Mouse (Mus musculus) retina, adult 2 months (tissue): ENCODE data around the gene Pglyrp3.
"Not testable (repeated sequence)": the region's sequence is repeated elsewhere in the genome, so short reads cannot be mapped to it uniquely, and the experiment has no call there.

ENCODE experiments used
- DNase-seq: peaks from one replicate; pipeline ENCODE4 v3.0.0-alpha.2; 2012; ENCODE audit warnings: low read depth, low spot score

Pglyrp3 gene

GRCm38 (mm10) chr3:92014283-92014682 is at the start of gene Pglyrp3:
Gene Pglyrp3, plus strand, starts transcription at chr3:92014583.
- no peak for DNase-seq

- DNase-seq, result no peak
These were observed 3.4 kb upstream of the Pglyrp3 start for GRCm38 (mm10) chr3:92011001-92011400.

DNA sequence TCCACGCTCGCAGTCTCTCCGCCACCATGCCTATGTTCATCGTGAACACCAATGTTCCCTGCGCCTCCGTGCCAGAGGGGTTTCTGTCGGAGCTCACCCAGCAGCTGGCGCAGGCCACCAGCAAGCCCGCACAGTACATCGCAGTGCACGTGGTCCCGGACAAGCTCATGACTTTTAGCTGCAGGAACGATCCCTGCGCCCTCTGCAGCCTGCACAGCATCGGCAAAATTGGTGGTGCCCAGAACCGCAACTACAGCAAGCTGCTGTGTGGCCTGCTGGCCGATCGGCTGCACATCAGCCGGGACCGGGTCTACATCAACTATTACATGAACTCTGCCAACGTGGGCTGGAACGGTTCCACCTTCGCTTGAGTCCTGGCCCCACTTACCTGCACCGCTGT is 10.2 kb downstream of the Pglyrp3 start:
- DNase-seq, result not testable (repeated sequence)

DNA sequence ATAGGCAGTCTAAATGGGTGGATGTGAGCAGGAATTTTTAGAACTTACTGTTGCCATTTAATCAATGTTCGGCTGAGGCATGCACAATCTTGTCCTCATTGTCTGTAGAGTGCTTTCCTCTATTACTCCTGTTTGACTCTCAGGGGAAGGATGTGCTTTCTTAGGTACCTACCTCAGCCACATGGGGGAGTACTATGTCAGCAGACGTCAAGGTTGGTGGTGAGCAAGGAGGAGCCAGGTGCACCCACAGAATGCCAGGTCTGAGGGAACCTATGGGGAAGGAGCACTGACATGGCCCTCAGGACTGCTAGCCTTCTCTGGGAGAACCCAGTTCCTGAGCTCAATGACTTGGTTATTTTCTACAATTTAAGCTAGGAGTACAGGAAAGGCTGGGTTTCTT is 18.8 kb downstream of the Pglyrp3 start:
- no peak for DNase-seq

GRCm38 (mm10) chr3:92033892-92034291 is 19.5 kb downstream of the Pglyrp3 start:
- no peak for DNase-seq

DNA sequence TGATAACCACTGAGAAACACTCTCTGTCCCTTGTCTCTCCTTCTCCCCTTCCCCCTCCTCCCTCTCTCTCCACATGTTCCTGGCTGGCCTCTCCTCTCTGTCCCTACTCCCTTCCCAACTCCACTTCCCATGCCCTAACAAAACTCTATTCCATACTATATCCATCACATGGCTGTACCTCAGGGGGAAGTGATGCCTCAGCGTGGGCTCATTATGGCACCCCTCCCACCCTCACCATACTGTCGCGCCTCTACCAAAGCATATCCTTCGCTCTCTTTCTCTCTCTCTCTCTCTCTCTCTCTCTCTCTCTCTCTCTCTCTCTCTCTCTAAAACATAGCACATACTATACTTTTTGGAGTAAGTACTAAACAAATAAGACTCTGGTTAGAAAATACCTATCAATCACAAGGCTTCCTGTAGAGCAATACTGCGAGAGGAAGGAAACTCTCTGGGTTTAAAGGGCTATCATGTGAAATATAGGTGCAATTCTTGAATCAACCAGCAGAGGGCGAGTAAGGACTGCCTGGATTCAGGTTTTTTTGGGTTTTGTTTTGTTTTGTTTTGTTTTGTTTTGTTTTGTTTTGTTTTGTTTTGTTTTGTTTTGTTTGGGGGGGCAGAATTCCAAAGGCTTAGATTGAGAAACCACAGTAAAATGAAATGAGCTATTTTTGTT is 36.1 kb downstream of the Pglyrp3 start:
- DNase-seq, result peak; percentile 11

GRCm38 (mm10) chr3:92080462-92081284 is 66.3 kb downstream of the Pglyrp3 start:
- DNase-seq, result no peak
